Mouse (Mus musculus) adipocyte (in vitro differentiated cells): ENCODE measurements around the gene Cdc42se2.

Experiments
- DNase-seq: peaks from one replicate; pipeline ENCODE4 v3.0.0-alpha.2; 2016; ENCODE audit warnings: low spot score

Gene Cdc42se2

DNA sequence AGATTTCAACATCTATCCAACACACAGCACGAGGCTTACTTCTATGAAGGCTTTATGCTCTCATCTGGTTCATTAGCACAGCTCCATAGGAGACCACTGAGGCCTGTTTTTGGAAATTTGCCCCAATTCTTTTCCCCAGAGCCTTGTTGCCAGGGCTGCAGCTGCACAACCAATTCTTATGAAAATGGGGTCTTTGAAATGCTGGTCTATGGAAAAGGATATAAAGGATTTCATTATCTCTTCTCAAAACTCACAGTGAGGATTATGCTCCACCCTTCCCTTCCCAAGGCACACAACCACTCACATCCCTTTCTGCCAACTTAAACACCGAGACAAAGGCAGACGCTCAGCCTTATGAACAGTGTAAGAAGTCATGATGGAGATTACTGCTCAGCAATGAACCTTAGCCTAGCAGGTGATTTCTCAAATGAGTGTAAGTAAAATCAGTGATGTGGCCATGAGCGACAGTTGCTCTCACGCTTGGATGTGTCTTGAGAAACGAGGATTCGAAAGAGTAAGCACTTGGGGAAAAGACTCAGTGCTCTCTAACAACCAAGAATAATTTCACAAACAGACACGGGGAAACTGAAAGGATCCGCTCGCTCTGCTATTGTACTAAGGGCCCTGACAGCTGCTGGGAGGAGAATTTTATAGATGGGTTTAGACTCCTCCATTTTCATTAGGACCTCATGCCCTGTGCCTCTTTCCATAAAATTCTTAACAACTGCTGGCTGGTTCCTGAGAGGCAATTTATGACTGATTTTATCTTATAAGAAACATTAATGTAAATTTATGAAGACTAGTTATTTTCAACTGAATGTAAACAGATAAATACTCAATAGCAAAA, 33.0 kb downstream of the Cdc42se2 start:
- no peak for DNase-seq

DNA sequence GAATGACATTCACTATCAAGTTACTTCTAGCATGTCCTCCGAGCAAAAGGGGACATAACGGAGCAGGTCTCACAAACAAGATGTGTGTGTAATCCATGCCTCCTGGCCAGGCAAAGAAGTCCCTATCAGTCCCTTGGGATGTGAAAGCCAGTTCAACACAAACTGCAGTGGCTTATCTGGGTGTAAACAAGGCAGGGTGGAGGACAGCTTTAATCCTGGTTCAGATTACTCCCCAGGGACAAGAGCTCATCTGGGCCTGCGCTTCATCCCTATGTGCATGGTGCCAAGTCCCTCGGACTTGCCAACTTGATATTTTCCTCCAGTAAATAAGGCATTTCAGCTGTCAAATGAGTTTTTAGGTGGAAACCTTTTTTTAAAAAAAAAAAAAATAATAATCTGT, 36.0 kb downstream of the Cdc42se2 start:
- peak; percentile 52 for DNase-seq

DNA sequence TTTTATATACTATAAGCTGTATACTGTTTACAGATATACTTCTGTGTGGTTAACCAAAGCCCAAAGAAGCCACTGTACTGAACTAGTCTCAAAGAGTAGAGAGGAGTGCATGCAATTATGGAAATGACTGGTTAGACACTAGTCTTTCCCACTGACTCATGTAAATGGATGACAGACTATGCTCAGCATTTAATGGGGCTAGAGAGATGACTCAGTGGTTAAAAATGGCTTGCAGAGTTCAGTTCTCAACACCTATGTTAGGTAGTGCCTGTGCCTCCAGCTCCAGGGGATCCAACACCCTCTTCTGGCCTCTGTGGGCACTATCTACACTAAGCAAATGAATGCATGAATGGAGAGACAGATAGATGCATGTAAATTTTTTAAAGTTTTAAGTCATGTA, 38.6 kb downstream of the Cdc42se2 start:
- DNase-seq: no peak

DNA sequence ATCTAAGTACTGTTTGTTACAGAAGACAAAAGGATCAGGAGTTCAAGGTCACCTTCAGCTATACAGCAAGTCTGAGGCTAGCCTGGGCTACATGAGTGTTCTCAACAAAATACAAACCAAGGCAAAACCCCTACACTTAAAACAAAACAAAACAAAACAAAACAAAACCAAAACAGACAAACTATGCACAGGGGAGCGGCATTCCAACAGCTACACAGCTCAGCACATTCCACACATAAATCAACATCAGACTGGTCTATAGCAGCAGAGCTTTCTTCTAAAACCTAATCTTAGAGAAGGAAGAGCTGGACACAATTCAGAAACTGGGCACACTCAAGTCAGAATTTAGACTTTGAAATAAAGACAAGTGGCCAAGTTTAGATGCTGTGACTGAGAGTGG, 43.2 kb downstream of the Cdc42se2 start:
- no peak for DNase-seq

DNA sequence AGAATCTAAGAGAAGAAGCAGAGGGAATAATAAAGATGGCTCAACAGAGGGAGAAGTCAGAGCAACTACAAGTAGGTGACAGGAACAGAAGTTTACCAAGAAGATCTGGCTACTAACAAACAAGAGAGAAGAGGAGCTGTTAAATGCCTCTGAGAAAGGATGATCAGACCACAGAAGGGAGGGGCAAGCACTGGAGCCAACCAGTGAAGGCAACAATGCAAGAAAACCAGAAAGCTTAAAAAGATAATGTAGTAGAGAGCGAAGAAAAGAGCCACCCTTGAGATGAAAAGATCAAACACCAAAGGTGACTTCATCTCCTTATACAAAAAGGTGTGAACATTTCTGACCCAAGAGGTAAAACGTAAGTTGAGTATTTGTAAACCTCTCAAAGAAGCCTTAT, 46.1 kb downstream of the Cdc42se2 start:
- DNase-seq: no peak

DNA sequence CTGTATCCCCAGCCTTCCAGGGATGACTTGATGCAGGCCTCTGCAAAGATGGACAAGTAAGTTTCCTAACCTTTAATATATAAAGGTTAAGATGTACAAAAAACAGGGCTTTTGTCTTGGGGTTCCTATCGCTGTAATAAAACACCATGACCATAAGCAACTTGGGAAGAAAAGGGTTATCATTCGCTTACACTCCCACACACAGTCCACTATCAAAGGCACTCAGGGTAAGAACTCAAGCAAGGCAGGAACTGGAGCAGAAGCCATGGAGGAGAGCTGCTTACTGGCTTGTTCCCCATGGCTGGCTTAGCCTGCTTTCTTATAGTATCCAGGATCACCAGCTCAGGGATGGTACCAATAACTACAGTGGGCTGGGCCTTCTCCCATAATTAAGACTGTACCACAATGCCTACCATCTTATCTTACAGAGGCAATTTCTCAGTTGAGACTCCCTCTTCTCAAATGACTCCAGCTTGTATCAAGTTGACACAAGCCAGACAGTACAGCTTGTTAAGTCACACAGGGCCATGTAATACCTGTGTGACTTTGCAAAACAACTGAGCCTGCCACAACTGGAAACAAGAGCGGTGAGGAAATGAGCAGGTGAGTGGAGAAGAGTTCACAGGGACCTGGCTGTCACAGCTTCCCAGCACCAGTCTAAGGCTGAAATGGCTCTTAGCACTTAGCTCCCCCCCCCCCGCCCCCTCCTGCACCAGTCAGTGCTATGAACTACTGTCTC, 48.3 kb downstream of the Cdc42se2 start:
- no peak for DNase-seq

DNA sequence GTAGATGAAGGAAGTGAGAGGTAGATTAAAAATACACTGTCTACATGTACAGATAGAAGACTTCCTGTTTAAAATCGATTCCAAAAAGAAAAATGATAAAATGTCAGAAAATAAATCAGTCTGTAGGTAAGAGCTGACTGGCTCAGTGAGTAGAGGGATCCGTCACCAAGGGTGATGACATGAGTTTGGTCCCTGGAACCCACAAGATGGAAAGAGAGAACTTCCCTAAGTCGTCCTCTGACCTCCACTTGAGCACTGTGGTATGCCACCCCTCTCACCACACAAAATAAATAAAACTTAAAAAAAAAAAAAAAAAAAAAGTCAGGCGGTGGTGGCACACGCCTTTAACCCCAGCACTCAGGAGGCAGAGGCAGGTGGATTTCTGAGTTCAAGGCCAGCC, 50.6 kb downstream of the Cdc42se2 start:
- DNase-seq: no peak

DNA sequence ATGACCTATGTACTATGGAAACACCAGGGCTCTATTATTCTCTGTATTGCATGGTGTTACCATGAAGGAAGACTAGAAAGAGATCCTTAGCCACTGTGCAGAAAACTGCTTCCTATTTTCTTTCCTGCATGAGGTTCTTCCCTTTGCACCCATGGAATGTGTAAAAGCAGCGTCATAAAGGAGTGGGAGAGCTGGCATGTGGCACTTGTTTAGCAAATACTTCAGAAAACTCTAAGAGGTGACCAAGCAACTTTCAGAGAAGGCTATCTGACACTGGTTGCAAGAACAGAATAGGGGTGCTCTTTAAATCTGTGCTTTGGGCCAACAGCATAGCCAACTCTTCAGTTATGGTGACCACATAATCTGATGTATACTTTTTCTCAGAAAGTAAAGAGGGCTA, 52.4 kb downstream of the Cdc42se2 start:
- no peak for DNase-seq

DNA sequence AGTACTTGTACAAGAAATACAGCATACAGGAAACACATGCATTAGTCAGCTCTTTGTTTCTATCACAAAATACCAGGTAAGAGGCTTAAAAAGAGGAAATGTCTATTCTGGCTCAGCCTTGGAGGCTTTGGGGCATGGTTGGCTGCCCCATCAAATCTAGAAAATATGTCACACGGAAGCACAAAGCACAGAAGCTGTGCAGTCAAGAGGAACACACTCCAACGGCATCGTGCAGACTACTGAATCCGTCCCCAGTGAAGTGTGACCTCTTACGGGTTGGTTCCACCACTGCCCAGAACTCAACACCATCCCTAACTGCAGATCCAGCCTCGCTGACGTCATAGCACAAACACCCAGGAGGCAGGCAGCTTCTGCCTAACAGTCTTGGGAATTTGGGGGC, 53.9 kb downstream of the Cdc42se2 start:
- no peak for DNase-seq

DNA sequence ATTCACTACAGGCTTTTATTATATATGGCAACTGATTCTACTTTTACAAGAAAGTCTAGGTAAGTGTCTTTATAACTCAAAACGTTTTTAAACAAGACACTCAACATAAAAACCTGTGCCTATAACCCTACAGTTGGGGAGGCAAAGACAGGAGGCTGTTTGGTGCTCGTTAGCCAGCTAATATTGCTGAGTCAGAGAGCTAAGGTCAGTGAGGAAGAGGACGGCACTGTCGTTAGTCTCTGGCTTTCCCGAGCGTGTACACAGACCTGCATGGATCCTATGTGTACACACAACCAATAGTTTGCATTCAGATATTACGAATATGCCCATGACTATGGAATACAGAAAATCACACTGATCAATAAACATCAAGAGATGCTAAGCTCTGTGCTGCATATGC, 56.1 kb downstream of the Cdc42se2 start:
- DNase-seq: no peak

DNA sequence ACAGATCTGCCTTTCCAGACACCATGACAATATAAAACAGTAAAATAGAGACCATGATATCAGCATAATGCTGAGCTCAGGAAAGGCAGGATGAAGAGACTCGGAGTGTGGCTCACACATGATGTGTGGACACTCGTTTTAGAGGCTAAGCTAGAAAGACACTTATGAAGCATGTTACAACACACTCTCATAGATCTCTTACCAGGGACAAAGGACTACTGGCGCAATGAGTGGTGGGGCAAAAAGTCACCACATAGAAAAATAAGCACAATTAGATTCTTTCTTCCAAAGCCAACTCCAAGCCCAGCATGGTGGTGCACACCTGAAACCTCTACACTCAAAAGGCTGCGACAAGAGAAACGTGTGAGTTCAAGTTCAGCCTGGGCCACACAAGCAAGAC, 56.5 kb downstream of the Cdc42se2 start:
- DNase-seq: no peak

DNA sequence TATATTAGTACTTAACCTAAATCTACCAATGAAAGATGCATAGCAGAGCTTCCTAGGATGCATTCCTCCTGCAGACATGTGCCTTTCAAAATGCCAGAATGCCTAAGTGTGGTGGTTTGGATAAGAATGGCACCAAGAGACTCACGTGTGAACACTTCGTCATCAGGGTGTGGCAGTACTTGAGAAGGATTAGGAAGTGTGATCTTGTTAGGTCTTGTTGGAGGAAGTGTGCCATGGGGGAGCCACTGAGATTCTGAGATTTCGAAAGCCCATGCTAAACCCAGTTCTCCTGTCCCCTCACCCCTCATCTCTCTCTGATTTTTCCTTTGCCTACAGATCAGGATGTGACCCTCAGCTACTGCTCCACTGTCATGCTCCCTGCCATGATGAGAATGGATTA, 58.2 kb downstream of the Cdc42se2 start:
- DNase-seq: no peak

DNA sequence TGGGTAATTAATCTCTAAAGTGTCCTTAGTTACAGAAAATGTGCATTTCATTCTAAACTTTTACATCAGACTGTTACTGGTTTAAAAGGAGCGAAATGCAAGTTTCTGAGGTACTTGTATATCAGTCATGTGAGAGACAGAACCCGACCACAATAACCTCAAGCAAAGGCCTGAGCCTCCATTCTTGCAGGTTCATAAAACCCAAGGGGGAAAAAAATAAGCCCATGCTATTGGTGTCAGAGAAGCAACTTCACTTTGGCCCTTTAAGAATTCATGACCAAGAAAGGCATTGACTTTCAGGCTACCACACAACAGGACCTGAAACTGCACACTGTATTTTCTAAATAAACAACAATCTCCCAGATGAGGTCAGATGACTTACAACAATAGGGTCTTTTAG, 59.1 kb downstream of the Cdc42se2 start:
- DNase-seq: no peak

DNA sequence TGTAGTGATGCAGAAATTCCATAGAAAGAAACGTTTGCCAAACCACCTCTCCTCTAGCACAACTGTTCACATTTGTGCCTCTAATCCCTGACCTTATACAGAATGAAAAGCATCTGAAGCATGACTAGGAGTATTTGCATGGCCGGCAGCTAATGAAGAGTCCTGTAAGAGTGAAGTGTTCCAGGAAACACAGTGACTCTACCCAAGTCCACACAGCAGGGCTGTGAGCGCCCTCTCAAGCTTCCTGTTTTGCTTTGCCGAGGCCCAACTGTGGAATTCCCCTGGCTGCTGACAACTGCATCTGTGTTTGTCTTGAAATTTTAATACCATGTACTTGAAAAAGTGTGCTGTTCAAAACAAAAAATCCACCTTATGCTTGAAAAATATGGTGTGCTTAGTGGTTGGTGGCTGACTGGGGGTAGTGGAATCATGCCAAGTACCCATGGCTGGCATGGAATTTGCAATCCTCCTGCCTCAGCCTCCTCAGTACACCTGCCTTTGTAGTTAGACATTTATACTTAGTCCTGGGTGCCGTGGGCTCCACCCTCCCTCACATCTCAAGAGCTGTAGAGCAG, 60.1 kb downstream of the Cdc42se2 start:
- DNase-seq: no peak

DNA sequence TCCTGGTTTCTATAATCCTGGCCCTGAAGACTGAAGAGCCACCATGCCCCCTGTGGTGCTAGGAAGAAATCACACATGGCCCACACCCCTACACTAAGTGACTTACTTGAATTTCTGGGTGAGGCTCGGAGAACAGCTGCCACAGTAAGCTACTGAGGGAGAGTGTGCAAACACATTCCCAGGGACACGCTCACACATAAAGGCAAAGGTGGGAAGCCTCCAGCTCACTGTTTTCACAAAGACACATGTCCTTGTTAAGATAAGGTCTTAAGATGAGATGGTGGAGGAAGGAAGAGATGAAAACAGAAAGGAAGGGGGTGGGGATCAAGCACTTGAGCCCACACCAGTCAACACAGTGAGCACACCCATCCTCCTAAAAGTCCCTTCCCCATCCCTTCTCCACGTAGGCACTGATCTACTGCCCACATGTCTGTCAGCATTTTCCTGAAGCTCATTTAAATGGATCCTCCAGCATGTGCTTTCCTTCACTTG, 60.9 kb downstream of the Cdc42se2 start:
- DNase-seq: no peak

DNA sequence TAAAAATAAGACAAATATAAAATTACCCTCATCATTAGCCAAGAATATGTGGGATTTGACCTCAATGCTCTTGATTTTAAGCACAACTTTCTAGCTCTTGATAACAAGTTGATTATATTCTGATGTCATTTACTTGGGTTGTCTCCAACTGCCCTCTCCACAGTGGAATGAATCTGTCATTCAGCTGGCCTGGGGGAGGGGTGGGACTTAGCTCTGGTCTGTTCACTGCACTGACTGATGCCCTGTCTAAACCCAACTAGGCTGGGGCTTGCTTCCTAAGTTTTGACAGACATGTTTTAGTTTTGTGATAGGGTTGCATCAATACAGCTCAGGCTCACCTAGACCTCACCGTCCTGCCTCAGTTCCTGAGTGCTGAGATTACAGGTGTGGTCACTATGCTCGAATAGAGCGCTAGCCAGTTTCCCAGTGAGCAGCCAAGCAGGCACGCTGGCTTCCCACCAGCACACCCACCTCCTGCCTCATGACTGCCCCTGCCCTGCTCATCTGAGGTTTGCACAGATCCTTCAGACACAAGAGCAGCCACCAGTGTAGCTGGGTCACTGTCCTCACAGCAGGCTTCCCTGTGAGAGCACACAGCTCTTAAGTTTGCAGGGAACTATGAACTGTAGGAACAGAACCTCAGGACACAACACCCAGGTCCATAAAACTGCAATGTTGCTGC, 63.0 kb downstream of the Cdc42se2 start:
- peak; percentile 9 for DNase-seq

DNA sequence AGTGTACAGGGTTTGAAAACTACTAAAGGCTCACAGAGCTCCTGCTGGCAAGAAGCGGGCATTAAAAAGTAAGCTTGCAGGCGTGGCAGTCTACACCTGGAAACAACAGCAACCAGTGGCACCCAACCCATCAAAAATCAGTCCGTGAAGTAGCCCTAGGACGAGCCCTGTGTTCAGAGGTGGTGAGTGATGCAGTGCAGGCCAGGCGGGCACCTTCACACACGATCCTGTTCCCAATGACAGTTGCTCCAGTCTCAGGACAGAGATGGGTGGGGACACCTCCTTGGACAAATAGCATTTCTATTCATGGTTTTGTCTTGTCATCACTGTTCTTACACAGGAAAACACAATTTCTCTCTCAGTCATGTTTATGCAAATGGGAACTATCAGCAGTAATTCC, 65.4 kb downstream of the Cdc42se2 start:
- DNase-seq: no peak

DNA sequence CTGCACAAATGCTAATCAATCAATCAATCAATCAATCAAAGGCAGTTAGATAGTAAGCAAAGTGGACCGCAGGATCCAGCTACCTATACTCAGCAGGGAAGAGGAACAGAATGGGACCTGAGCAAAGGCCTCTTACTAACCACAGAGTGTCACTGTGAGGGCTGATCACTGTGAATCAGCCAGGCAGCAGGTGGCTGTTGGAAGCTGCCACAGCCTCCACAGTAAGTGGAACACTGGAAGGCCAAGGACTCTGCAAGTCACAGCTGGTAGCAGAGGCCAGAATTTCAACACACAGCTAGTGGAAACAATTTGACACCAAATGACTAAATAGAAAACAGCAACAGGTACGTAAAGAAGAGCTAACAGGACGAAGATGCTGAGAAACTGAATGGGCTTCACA, 68.9 kb downstream of the Cdc42se2 start:
- DNase-seq: peak; percentile 16

DNA sequence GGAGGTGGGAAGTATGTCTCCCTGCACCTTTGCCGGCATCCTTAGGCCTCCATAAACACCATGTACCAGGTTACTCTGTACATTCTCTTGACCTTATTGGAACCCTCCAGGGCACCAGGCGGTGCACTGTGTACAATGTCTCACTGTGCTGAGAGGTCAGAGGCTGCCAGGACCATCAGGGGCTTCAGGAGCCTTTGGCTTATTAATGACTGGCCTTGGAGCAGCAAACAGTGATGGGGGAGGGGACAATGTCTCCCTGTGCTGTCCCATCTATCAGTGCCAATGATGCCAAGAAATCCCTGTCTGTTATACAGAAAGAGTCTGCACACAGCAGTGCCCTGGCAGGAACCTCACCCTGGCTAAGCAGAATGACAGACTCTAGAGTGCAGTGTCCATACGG, 69.6 kb downstream of the Cdc42se2 start:
- no peak for DNase-seq

DNA sequence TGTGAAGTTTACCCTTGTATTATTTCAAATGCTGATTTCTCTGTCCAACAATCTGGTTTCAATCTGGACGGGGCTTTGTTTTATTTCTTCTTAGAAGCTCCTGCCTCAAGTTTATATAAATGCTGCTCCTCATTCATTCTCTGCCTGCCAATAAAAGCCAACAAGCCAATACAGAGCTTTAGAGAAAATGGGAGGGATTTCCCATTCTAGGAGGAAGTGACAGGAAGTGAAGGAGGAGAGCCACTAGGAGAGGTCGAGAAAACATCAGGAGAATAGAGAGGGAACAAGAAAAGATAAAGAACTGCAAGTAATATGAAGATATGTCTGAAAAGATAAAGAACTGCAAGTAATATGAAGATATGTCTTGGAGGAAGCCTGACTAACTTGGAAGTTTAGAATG, 74.6 kb downstream of the Cdc42se2 start:
- DNase-seq: peak; percentile 36

DNA sequence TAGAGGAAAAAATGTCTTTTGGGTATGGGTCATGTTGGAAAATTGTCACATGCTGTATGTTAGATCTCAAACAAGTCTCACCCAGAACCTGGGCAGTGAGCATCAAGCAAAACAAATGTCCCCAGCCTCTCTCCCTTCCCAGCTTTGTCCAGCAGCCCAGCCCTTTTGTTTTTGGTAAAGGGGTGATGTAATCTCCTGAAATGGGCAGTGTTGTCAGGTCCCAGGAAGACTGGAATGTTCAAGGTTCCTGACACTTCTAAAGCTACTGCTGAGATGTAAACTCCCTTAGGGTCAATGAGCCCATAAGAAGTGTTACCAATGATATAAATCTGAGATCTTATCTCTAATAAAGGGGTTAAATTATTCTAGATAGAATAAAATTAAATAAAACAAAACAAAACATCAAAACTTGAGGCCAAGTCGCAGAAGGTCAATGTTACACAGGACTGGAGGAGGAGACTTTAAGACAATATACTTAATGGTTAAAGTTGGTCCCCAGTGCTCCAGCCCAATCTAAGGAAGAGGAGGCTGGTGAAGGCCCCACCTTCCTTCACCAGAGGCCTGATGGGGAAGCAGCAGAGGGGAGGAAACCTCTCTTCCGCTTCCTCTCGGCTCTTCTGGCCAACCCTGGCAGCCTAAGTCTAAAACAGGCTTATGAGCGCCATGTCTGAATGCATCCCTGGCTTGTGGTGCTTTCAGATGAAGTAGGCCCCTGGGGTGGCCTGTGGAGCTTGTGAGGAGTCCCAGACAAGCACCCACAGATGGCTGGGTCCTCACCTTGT, 76.8 kb downstream of the Cdc42se2 start:
- DNase-seq: peak; percentile 23

DNA sequence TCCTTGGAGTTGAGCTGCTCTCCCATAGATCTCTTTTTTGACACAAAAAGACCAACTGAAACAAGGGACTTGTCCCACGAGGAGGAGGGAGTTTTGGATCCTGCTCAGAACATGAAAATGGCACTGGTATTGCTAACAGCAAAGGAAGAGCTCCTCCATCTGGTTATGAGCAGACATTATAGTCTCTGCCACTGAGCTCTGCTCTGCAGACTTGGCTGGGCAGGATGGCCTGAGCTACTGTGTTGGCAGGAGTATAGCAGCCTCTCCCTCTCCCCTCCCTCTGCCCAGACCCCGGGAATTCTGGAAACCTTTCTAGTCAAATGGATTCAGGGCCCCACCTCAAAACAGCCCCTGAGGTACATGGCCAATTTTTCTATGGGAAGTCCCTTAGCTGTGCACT, 77.8 kb downstream of the Cdc42se2 start:
- no peak for DNase-seq
